Mouse (Mus musculus) cortical plate, adult 2 months (tissue): Measurements from ENCODE around the gene Mark3.

ENCODE experiments used
- CTCF ChIP-seq: fragments of 200-500 bp; IDR thresholded peaks from 2 replicates; pipeline ENCODE4 v1.5.1; 2011; ENCODE audit warnings: mild to moderate bottlenecking, control low read depth, low read length; ENCODE audit not compliant: insufficient read depth; ENCODE audit errors: extremely low read depth
- POLR2A ChIP-seq: fragments of 200-500 bp; IDR thresholded peaks from 2 replicates; pipeline ENCODE4 v1.6.1; 2011; ENCODE audit warnings: mild to moderate bottlenecking, low read length, control low read depth; ENCODE audit not compliant: insufficient read depth; ENCODE audit errors: extremely low read depth

DNA sequence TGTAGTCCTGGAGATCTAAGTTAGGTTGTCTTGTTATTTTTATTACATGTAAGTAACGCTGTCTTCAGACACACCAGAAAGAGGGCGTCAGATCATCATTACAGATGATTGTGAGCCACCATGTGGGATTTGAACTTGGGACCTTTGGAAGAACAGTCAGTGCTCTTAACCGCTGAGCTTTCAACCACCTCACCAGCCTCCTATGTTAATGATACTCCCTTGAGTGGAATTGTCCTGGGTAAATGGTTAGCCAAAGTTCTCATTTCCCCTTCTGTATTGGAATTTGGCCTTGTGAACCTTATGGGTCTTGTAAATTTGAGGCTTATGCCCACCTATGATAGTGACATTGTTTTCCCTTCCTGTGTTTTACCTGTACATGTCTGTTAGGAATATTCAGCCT lies 27.3 kb upstream of the Mark3 start:
- no peak for TF ChIP-seq CTCF
- no peak for TF ChIP-seq POLR2A
